Mouse (Mus musculus) liver, adult 2 months (tissue): ENCODE data around the gene Homer2.

Experiments
- CTCF ChIP-seq: fragments of 200-500 bp; IDR thresholded peaks from 2 replicates; pipeline ENCODE4 v1.5.1; 2011; ENCODE audit warnings: low read depth, low read length, control low read depth
- POLR2A ChIP-seq: fragments of 200-500 bp; IDR thresholded peaks from 2 replicates; pipeline ENCODE4 v1.6.1; 2011; ENCODE audit warnings: low read length, control low read depth; ENCODE audit not compliant: insufficient read depth; ENCODE audit errors: extremely low read depth

DNA sequence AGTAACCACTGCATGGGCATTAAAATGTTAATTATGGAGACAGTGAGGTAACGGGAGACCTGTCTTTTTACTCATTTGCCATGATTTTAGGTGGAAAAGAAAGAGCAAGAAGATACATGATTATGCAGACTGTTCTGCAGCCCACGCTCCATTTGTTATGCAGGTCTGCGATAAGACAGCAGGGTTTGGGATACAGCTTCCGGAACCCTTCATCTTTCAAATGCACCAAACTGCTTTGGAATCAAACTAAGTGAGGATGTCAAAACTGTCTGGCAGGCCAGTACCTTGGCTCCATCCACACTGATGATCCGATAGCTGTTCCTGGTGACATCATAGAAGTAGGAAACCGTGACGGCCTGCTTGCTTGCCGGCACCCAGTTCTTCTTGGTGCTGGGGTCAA is 58.1 kb downstream of the Homer2 start:
- TF ChIP-seq POLR2A (no peak), CTCF (no peak)
